Mouse (Mus musculus) gastrocnemius, adult 2 months (tissue): Measurements from ENCODE around the gene Mrc1. TPM values are rescaled to one million over a fixed set of nuclear protein-coding genes. Genes with fewer than 3 reads are reported as not detected.

Experiments
- DNase-seq: peaks from one replicate; pipeline ENCODE4 v3.0.0; 2022
- H3K27ac ChIP-seq: fragments of 200-600 bp; 2 replicates; pipeline ENCODE4 v1.8.1; 2022; ENCODE audit warnings: mild to moderate bottlenecking
- H3K4me3 ChIP-seq: fragments of 200-600 bp; 2 replicates; pipeline ENCODE4 v1.8.1; 2022; ENCODE audit warnings: mild to moderate bottlenecking, moderate library complexity
- CTCF ChIP-seq: fragments of 200-600 bp; IDR thresholded peaks from 2 replicates; pipeline ENCODE4 v1.8.1; 2022; ENCODE audit warnings: antibody characterized with exemption, mild to moderate bottlenecking, moderate library complexity
- intact Hi-C: fragments of 180-260 bp; cut with DNase I; formaldehyde crosslinking; loops from one replicate; pipeline ENCODE4 v1.15.1; 2025
- total RNA-seq, 2 experiments: library from RNA; stranded (reverse); gene quantifications; 2 replicates each; pipeline ENCODE4 v1.2.3; 2021

Gene Mrc1
- total RNA-seq, 2 experiments from 2014 or later, result 5.4 to 10.9 TPM

GRCm38 (mm10) chr2:14216653-14217052, 12.5 kb upstream of the Mrc1 start:
- no peak for DNase-seq
- intact Hi-C loops, result no loop called here
- no peak overlapping the region for H3K27ac ChIP-seq
- no peak for TF ChIP-seq CTCF
- H3K4me3 ChIP-seq, result no peak overlapping the region

- no peak for DNase-seq
- TF ChIP-seq CTCF, result peak; percentile 8; the same call in 1 of the 2 replicates
- Histone ChIP-seq H3K4me3 (no peak overlapping the region), H3K27ac (no peak overlapping the region)
- intact Hi-C loops, result no loop called here
Measured at GRCm38 (mm10) chr2:14218126-14218525, 11.1 kb upstream of the Mrc1 start.

GRCm38 (mm10) chr2:14224387-14224786, 4.8 kb upstream of the Mrc1 start:
- intact Hi-C loops, result no loop called here
- no peak overlapping the region for H3K4me3 ChIP-seq
- no peak for DNase-seq
- TF ChIP-seq CTCF, result no peak
- H3K27ac ChIP-seq, result no peak overlapping the region

GRCm38 (mm10) chr2:14228495-14228894, 697 bp upstream of the Mrc1 start:
- H3K4me3 ChIP-seq, result no peak overlapping the region
- no peak for DNase-seq
- H3K27ac ChIP-seq, result no peak overlapping the region
- intact Hi-C loops, result no loop called here
- no peak for TF ChIP-seq CTCF

GRCm38 (mm10) chr2:14229979-14230378, 787 bp downstream of the Mrc1 start:
- no peak for DNase-seq
- intact Hi-C loops, result no loop called here
- no peak for TF ChIP-seq CTCF
- peak overlapping the region; percentile 47 for H3K4me3 ChIP-seq
- H3K27ac ChIP-seq, result no peak overlapping the region; the same call in 1 of the 2 replicates

GRCm38 (mm10) chr2:14232897-14233296, 3.7 kb downstream of the Mrc1 start:
- no peak for TF ChIP-seq CTCF
- intact Hi-C loops, result no loop called here
- H3K27ac ChIP-seq, result no peak overlapping the region
- 0 out of 2 replicates have a peak overlapping the region, but pooled peaks have one; percentile 30 for H3K4me3 ChIP-seq
- DNase-seq, result no peak

- DNase-seq, result no peak
- H3K27ac ChIP-seq, result no peak overlapping the region
- intact Hi-C loops, result no loop called here
- H3K4me3 ChIP-seq, result peak overlapping the region; percentile 7; the same call in 1 of the 2 replicates
- no peak for TF ChIP-seq CTCF
Measured at GRCm38 (mm10) chr2:14233983-14234382, 4.8 kb downstream of the Mrc1 start.

- no peak for DNase-seq
- intact Hi-C loops, result no loop called here
- no peak overlapping the region for H3K4me3 ChIP-seq
- H3K27ac ChIP-seq, result no peak overlapping the region
- TF ChIP-seq CTCF, result no peak
Measured at GRCm38 (mm10) chr2:14235319-14235718, 6.1 kb downstream of the Mrc1 start.

- Histone ChIP-seq H3K27ac (no peak overlapping the region), H3K4me3 (no peak overlapping the region)
- DNase-seq, result no peak
- intact Hi-C loops, result no loop called here
- no peak for TF ChIP-seq CTCF
Measured at GRCm38 (mm10) chr2:14236920-14237319, 7.7 kb downstream of the Mrc1 start.

GRCm38 (mm10) chr2:14237723-14238122, 8.5 kb downstream of the Mrc1 start:
- intact Hi-C loops, result no loop called here
- peak overlapping the region; percentile 76 for H3K27ac ChIP-seq
- peak; percentile 53 for DNase-seq
- H3K4me3 ChIP-seq, result peak overlapping the region; percentile 65
- TF ChIP-seq CTCF, result no peak

- intact Hi-C loops, result no loop called here
- no peak for DNase-seq
- Histone ChIP-seq H3K27ac (peak overlapping the region; percentile 76), H3K4me3 (peak overlapping the region; percentile 65)
- no peak for TF ChIP-seq CTCF
Measured at GRCm38 (mm10) chr2:14239151-14239550, 10.0 kb downstream of the Mrc1 start.

- no peak for TF ChIP-seq CTCF
- intact Hi-C loops, result no loop called here
Measured at GRCm38 (mm10) chr2:14244157-14244556, 15.0 kb downstream of the Mrc1 start.

GRCm38 (mm10) chr2:14244668-14245067, 15.5 kb downstream of the Mrc1 start:
- intact Hi-C loops, result no loop called here
- no peak for TF ChIP-seq CTCF

More at GRCm38 (mm10) chr2:14244157-14244556, 15.0 kb downstream of the Mrc1 start:
- DNase-seq, result no peak
- H3K27ac ChIP-seq, result no peak overlapping the region
- no peak overlapping the region for H3K4me3 ChIP-seq

GRCm38 (mm10) chr2:14249839-14250564, 20.8 kb downstream of the Mrc1 start:
- intact Hi-C loops, result no loop called here
- TF ChIP-seq CTCF, result no peak
- Histone ChIP-seq H3K27ac (no peak overlapping the region), H3K4me3 (no peak overlapping the region)
- no peak for DNase-seq

More at GRCm38 (mm10) chr2:14244668-14245067, 15.5 kb downstream of the Mrc1 start:
- no peak for DNase-seq
- no peak overlapping the region for H3K27ac ChIP-seq
- no peak overlapping the region for H3K4me3 ChIP-seq
